Mouse (Mus musculus) testis, adult 2 months (tissue): ENCODE measurements at regions not wholly inside any gene's neighbourhood (a gene's known extent, or its start where the extent isn't known, plus 50 kb on each side); places are given as distances from the start of the nearest gene placed in this dataset.

ENCODE experiments used
- CTCF ChIP-seq: fragments of 200-500 bp; IDR thresholded peaks from 2 replicates; pipeline ENCODE4 v1.5.1; 2012; ENCODE audit warnings: low read depth, mild to moderate bottlenecking, inconsistent platforms, low read length, moderate library complexity; ENCODE audit not compliant: control insufficient read depth, insufficient read depth, insufficient replicate concordance
- POLR2A ChIP-seq: fragments of 200-500 bp; IDR thresholded peaks from 2 replicates; pipeline ENCODE4 v1.6.1; 2012; ENCODE audit warnings: low read depth, mild to moderate bottlenecking, inconsistent platforms, low read length, moderate library complexity; ENCODE audit not compliant: control insufficient read depth

- TF ChIP-seq POLR2A, result no peak
- TF ChIP-seq CTCF, result no peak
Measured at GRCm38 (mm10) chr10:37457384-37457783, 318.7 kb upstream of the Marcks start.
